In the genomic region with DNA sequence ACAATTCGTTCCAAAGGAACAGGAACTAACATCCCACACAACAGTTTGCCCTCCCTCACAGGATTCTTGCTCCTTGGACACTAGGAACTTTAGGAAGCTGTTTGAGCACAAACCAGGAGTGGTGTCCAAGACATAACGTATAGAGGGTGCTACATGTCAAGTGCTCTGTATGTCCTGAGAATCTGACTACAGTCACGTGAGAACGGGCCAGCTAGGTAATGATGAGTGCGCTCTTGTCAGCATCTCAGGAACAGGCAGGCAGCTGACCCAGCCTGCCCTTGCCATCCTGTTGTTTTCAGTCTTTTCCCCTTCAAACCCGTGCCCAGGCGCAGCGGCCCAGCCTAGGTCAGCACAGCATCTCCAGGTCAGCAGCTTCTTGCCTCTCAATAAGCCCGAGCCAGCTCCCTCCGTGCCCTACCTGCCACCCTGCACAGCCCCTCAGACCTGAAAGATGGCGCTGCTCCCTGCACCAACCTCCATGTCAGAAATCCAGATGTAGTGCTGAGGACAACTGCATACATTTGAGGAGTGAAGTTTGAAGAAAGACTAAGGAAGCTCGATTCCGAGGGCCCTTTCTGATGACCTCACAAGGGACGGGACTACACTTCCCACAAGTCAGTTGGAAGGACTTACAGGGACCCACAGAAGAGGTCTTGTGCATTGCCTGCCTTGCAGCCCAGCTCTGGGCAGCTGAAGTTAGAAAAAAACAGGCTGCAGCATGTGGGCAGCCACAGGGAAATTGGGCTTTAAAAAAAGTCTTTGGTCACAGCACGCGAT, we compare ENCODE assay signal across 8 mouse cellular contexts. TPM values are rescaled to one million over a fixed set of nuclear protein-coding genes. Genes with fewer than 3 reads are reported as not detected.
A peak's percentile ranks its signal among the peaks of the same experiment; 100 is the strongest.
DNase-seq lines count a peak whose midpoint lies in the region; ATAC-seq and TF ChIP-seq lines count a peak whose summit lies in the region.
"Not testable (repeated sequence)": the region's sequence is repeated elsewhere in the genome, so short reads cannot be mapped to it uniquely, and the experiment has no call there.

No protein-coding gene starts in this region.

- not testable (repeated sequence) for H3K27me3 ChIP-seq in heart, embryonic 12.5 days (replicated peaks); kidney, postnatal 0 days (ENCODE audit: insufficient read depth, low read length); liver, embryonic 11.5 days (replicated peaks; ENCODE audit: control insufficient read depth, insufficient read depth, low read length); stomach, embryonic 14.5 days (ENCODE audit: control insufficient read depth, insufficient read depth, low read length)

- peak; percentile 30; the same call in 1 of the 2 replicates for TF ChIP-seq CTCF in kidney, postnatal 0 days (IDR thresholded peaks at IDR 0.05; ENCODE audit: low read depth)

- not testable (repeated sequence) for H3K4me1 ChIP-seq in heart, embryonic 12.5 days (replicated peaks); kidney, postnatal 0 days (replicated peaks; ENCODE audit: insufficient read depth, low read length); liver, embryonic 11.5 days (replicated peaks; ENCODE audit: control insufficient read depth, insufficient read depth, low read length); stomach, embryonic 14.5 days (ENCODE audit: control insufficient read depth, insufficient read depth, low read length)

- H3K4me2 ChIP-seq in heart, embryonic 12.5 days, result peak overlapping the region; percentile 86
- peak overlapping the region; percentile 73 for H3K4me2 ChIP-seq in kidney, postnatal 0 days (ENCODE audit: low read length)
- peak overlapping the region; percentile 71 for H3K4me2 ChIP-seq in liver, embryonic 11.5 days
- peak overlapping the region; percentile 59 for H3K4me2 ChIP-seq in stomach, embryonic 14.5 days (replicated peaks; ENCODE audit: low read depth, low read length)

- H3K9ac ChIP-seq in heart, embryonic 12.5 days, result peak overlapping the region; percentile 86
- peak overlapping the region; percentile 80 for H3K9ac ChIP-seq in kidney, postnatal 0 days (ENCODE audit: low read depth, low read length)
- peak overlapping the region; percentile 78 for H3K9ac ChIP-seq in liver, embryonic 11.5 days (ENCODE audit: low read depth, low read length)
- H3K9ac ChIP-seq in stomach, embryonic 14.5 days (replicated peaks; ENCODE audit: low read depth, low read length), result peak overlapping the region; percentile 57

- DNase-seq in CD4-positive helper T cell, adult 2 months (ENCODE audit: low read depth, low spot score), result peak; percentile 91
- DNase-seq in brain, embryonic 18.5 days (ENCODE audit: low read depth, low spot score), result peak; percentile 82
- DNase-seq in kidney, postnatal 0 days (ENCODE audit: low spot score), result peak; percentile 94
- peak; percentile 66 for DNase-seq in liver, embryonic 11.5 days (ENCODE audit: low spot score)
- DNase-seq in naive thymus-derived CD4-positive, alpha-beta T cell, adult 2 months (ENCODE audit: low read depth), result peak; percentile 87

- not testable (repeated sequence) for H3K36me3 ChIP-seq in heart, embryonic 12.5 days; kidney, postnatal 0 days (ENCODE audit: insufficient read depth, low read length); liver, embryonic 11.5 days (ENCODE audit: control insufficient read depth, insufficient read depth, low read length); stomach, embryonic 14.5 days (ENCODE audit: control insufficient read depth, insufficient read depth, low read length)

- peak; percentile 80 for ATAC-seq in erythroid progenitor cell, adult 5-6 weeks (replicated peaks; ENCODE audit: low FRiP score, poor library complexity, severe bottlenecking)
- peak; percentile 100 for ATAC-seq in heart, embryonic 12.5 days (ENCODE audit: insufficient number of reproducible peaks, low FRiP score)
- peak; percentile 100 for ATAC-seq in kidney, postnatal 0 days (replicated peaks; ENCODE audit: low FRiP score, low read depth)
- ATAC-seq in liver, embryonic 11.5 days (replicated peaks; ENCODE audit: low FRiP score), result peak; percentile 100
- ATAC-seq in stomach, embryonic 14.5 days (ENCODE audit: insufficient number of reproducible peaks, insufficient read depth, low FRiP score, low read depth), result peak; percentile 100

- WGBS in heart, embryonic 12.5 days, result 20% methylated on average over 16 of the region's 16 CpGs
- 5% methylated on average over 16 of the region's 16 CpGs for WGBS in kidney, postnatal 0 days
- WGBS in liver, embryonic 11.5 days, result 18% methylated on average over 16 of the region's 16 CpGs
- 14% methylated on average over 16 of the region's 16 CpGs for WGBS in stomach, embryonic 14.5 days

- peak overlapping the region; percentile 93 for H3K4me3 ChIP-seq in heart, embryonic 12.5 days
- H3K4me3 ChIP-seq in kidney, postnatal 0 days (replicated peaks; ENCODE audit: low read depth, low read length), result peak overlapping the region; percentile 74
- H3K4me3 ChIP-seq in liver, embryonic 11.5 days (ENCODE audit: low read depth, low read length), result peak overlapping the region; percentile 71
- H3K4me3 ChIP-seq in stomach, embryonic 14.5 days (ENCODE audit: low read depth, low read length), result peak overlapping the region; percentile 67

- not testable (repeated sequence) for H3K27ac ChIP-seq in heart, embryonic 12.5 days (ENCODE audit: poor library complexity, severe bottlenecking); kidney, postnatal 0 days; liver, embryonic 11.5 days (ENCODE audit: low read depth, low read length); stomach, embryonic 14.5 days (ENCODE audit: low read length)

- not testable (repeated sequence) for H3K9me3 ChIP-seq in heart, embryonic 12.5 days (replicated peaks); kidney, postnatal 0 days (replicated peaks; ENCODE audit: low read length); liver, embryonic 11.5 days (ENCODE audit: control insufficient read depth, low read length); stomach, embryonic 14.5 days (ENCODE audit: control insufficient read depth, low read depth, low read length)

RNA-seq across cellular contexts. Expression of gene Zfp738, which starts 3.7 kb away (rescaled TPM):
- total RNA-seq in erythroid progenitor cell, adult 5-6 weeks (2015; ENCODE audit: low replicate concordance), result 1.3 and 7.2 TPM in 2 replicates
- total RNA-seq in erythroid progenitor cell, adult 5-6 weeks (2017; ENCODE audit: low replicate concordance), result 1.1 and 1.4 TPM in 2 replicates
- 7.5 and 7.8 TPM in 2 replicates for polyA plus RNA-seq in heart, embryonic 12.5 days (2016; fragmentation: Nextera tagmentation; extraction: Ambion mirVana)
- polyA plus RNA-seq in kidney, postnatal 0 days (2015; fragmentation: Nextera tagmentation; extraction: Ambion mirVana), result 7.3 and 7.5 TPM in 2 replicates
- polyA plus RNA-seq in liver, embryonic 11.5 days (2014; fragmentation: Nextera tagmentation; extraction: Ambion mirVana), result 7.0 and 7.3 TPM in 2 replicates
- 12.3 and 13.6 TPM in 2 replicates for polyA plus RNA-seq in stomach, embryonic 14.5 days (2014; fragmentation: Nextera tagmentation; extraction: Ambion mirVana)

RNA-seq across cellular contexts. Expression of gene Zfp729a, which starts 45.6 kb away (rescaled TPM):
- total RNA-seq in erythroid progenitor cell, adult 5-6 weeks (2015; ENCODE audit: low replicate concordance), result 1.3 and 4.3 TPM in 2 replicates
- total RNA-seq in erythroid progenitor cell, adult 5-6 weeks (2017; ENCODE audit: low replicate concordance), result 1.2 and 6.0 TPM in 2 replicates
- polyA plus RNA-seq in heart, embryonic 12.5 days (2016; fragmentation: Nextera tagmentation; extraction: Ambion mirVana), result 1.7 and 2.3 TPM in 2 replicates
- 2.5 and 3.3 TPM in 2 replicates for polyA plus RNA-seq in kidney, postnatal 0 days (2015; fragmentation: Nextera tagmentation; extraction: Ambion mirVana)
- 1.8 and 2.3 TPM in 2 replicates for polyA plus RNA-seq in liver, embryonic 11.5 days (2014; fragmentation: Nextera tagmentation; extraction: Ambion mirVana)
- polyA plus RNA-seq in stomach, embryonic 14.5 days (2014; fragmentation: Nextera tagmentation; extraction: Ambion mirVana), result 3.5 and 3.6 TPM in 2 replicates

RNA-seq across cellular contexts. Expression of gene Gm49345, which starts 45.6 kb away (rescaled TPM):
- total RNA-seq in erythroid progenitor cell, adult 5-6 weeks (2015; ENCODE audit: low replicate concordance), result not detected in 2 replicates
- total RNA-seq in erythroid progenitor cell, adult 5-6 weeks (2017; ENCODE audit: low replicate concordance), result 0.13 TPM in 1 of 2 replicates, not detected in the other
- polyA plus RNA-seq in heart, embryonic 12.5 days (2016; fragmentation: Nextera tagmentation; extraction: Ambion mirVana), result not detected in 2 replicates
- polyA plus RNA-seq in kidney, postnatal 0 days (2015; fragmentation: Nextera tagmentation; extraction: Ambion mirVana), result 0.08 TPM in 1 of 2 replicates, not detected in the other
- not detected in 2 replicates for polyA plus RNA-seq in liver, embryonic 11.5 days (2014; fragmentation: Nextera tagmentation; extraction: Ambion mirVana)
- not detected in 2 replicates for polyA plus RNA-seq in stomach, embryonic 14.5 days (2014; fragmentation: Nextera tagmentation; extraction: Ambion mirVana)

RNA-seq across cellular contexts. Expression of gene Zfp65, which starts 45.8 kb away (rescaled TPM):
- 0.42 and 4.7 TPM in 2 replicates for total RNA-seq in erythroid progenitor cell, adult 5-6 weeks (2015; ENCODE audit: low replicate concordance)
- 0.39 and 1.6 TPM in 2 replicates for total RNA-seq in erythroid progenitor cell, adult 5-6 weeks (2017; ENCODE audit: low replicate concordance)
- polyA plus RNA-seq in heart, embryonic 12.5 days (2016; fragmentation: Nextera tagmentation; extraction: Ambion mirVana), result 4.2 and 5.0 TPM in 2 replicates
- 3.7 and 4.1 TPM in 2 replicates for polyA plus RNA-seq in kidney, postnatal 0 days (2015; fragmentation: Nextera tagmentation; extraction: Ambion mirVana)
- 3.2 and 3.5 TPM in 2 replicates for polyA plus RNA-seq in liver, embryonic 11.5 days (2014; fragmentation: Nextera tagmentation; extraction: Ambion mirVana)
- 3.5 and 5.0 TPM in 2 replicates for polyA plus RNA-seq in stomach, embryonic 14.5 days (2014; fragmentation: Nextera tagmentation; extraction: Ambion mirVana)
